Mouse (Mus musculus) cerebellum, adult 2 months (tissue): Measurements from ENCODE around the gene Med16. TPM values are rescaled to one million over a fixed set of nuclear protein-coding genes. Genes with fewer than 3 reads are reported as not detected.
A peak's percentile ranks its signal among the peaks of the same experiment; 100 is the strongest.

Experiments
- DNase-seq, 2 experiments: peaks; one replicate each; pipeline ENCODE4 v3.0.0; 2021
- H3K27ac ChIP-seq: fragments of 200-500 bp; 2 replicates; pipeline ENCODE4 v1.5.1; 2012; ENCODE audit warnings: low read length, control low read depth, inconsistent platforms; ENCODE audit not compliant: insufficient read depth
- H3K27me3 ChIP-seq: fragments of 200-500 bp; 2 replicates; pipeline ENCODE4 v1.6.1; 2012; ENCODE audit warnings: inconsistent platforms, mild to moderate bottlenecking, low read length, moderate library complexity; ENCODE audit not compliant: control insufficient read depth, insufficient read depth
- H3K4me1 ChIP-seq: fragments of 200-500 bp; 2 replicates; pipeline ENCODE4 v1.6.1; 2011; ENCODE audit warnings: low read length; ENCODE audit not compliant: control insufficient read depth, insufficient read depth
- H3K4me3 ChIP-seq: fragments of 200-500 bp; replicated peaks from 2 replicates; pipeline ENCODE3; 2011; ENCODE audit warnings: mild to moderate bottlenecking, low read depth, low read length, control low read depth; ENCODE audit not compliant: insufficient read depth
- CTCF ChIP-seq: fragments of 200-500 bp; IDR thresholded peaks from 2 replicates; pipeline ENCODE4 v1.5.1; 2011; ENCODE audit warnings: low read depth, mild to moderate bottlenecking, control low read depth, low read length, moderate library complexity, borderline replicate concordance; ENCODE audit not compliant: insufficient read depth
- POLR2A ChIP-seq: fragments of 200-500 bp; IDR thresholded peaks from 2 replicates; pipeline ENCODE4 v1.6.1; 2011; ENCODE audit warnings: low read length, control low read depth, borderline replicate concordance; ENCODE audit not compliant: insufficient read depth
- WGBS: fragments of 180-500 bp; shearing (Covaris S2); methylation state at CpG from one replicate; pipeline ENCODE4 v1.1.7; 2018; 5-methylcytosine and 5-hydroxymethylcytosine counted together
- polyA plus RNA-seq: library from polyadenylated mRNA; depleted of rRNA; stranded (reverse); fragments of >200 nt; gene quantifications from 2 replicates; pipeline ENCODE4 v1.2.3, GENCODE M21; 2012

Med16 gene
- polyA plus RNA-seq, 1 experiment = 46.5 TPM

DNA sequence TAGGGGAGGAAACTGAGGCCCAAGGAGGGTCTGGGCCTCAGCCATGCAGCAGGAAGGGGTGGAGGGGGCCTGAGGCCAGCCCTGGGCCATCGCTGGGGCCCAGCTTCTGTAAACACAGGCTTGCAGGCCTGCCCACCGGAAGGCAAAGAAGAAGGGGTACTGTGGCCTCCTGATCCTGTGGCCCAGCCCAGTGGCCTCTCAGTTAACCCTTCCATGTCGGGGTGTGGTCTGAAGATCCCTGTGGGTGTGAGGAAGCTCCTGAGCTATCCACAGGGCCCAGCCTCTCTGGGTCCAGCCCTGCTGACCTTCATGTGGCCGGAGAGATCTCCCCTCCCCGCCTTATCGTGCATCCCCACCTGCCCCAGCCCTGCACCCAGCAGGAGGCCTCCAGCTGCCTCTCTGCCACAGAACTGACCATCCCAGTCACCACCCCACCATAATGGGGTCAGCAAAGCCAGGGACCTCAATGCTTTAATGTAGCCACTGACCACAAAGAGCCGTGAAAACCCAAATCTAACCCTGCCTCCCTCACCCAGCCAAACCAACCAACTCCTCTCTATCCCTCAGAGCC lies 38.1 kb upstream of the Med16 start:
- H3K4me1 ChIP-seq = peaks cover 5% of the 10 kb centered on the region
- TF ChIP-seq POLR2A (no peak), CTCF (no peak)
- H3K27me3 ChIP-seq = no peaks in the 10 kb centered on the region
- no peak overlapping the region for H3K4me3 ChIP-seq
- no peak for DNase-seq
- no peak overlapping the region for H3K27ac ChIP-seq
- WGBS = 70% methylated on average over 7 of the region's 7 CpGs

DNA sequence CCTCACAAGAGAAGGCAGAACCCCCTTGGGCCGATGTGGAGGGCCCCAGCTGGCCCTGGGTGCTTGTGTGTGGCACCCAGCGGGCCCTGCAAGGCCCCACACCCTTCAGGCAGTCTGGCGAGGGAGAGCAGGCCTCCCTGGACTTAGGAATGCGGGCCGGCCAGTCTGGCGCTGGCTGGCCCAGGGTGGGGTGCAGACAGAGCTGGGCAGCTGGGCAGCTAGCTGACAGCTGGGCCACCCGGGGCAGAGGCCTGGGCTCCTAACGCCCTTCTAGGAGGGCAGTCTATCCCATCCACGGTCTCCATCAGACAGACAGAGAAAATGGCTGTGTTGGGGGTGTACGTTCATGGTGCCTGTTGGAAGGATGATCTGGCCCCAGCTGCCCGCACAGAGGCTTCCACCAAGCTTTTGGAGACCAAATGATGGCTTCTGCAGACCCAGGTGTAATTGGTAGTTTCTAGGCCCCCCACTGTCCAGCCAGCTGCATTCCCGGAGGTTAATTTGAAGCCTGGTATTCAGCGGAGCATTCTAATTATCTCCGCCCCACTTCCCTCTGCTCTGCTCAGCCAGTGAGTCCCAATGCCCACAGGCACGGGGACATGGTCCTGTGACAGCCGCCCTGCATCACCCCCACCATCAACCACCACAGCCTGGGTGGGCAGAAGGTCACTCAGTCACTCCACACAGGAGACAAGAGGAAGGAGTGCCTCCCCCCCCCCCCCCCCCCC lies 36.9 kb upstream of the Med16 start:
- peaks cover 5% of the 10 kb centered on the region for H3K4me1 ChIP-seq
- no peaks in the 10 kb centered on the region for H3K27me3 ChIP-seq
- DNase-seq = no peak
- no peak overlapping the region for H3K27ac ChIP-seq
- no peak for TF ChIP-seq CTCF
- TF ChIP-seq POLR2A = no peak
- no peak overlapping the region for H3K4me3 ChIP-seq
- WGBS = 37% methylated on average over 16 of the region's 16 CpGs

GRCm38 (mm10) chr10:79943471-79943901 lies 34.8 kb upstream of the Med16 start:
- DNase-seq = no peak
- WGBS = 79% methylated on average over 9 of the region's 9 CpGs
- no peak overlapping the region for H3K4me3 ChIP-seq
- no peaks in the 10 kb centered on the region for H3K27me3 ChIP-seq
- peaks cover 5% of the 10 kb centered on the region for H3K4me1 ChIP-seq
- no peak overlapping the region for H3K27ac ChIP-seq
- no peak for TF ChIP-seq POLR2A
- TF ChIP-seq CTCF = no peak

DNA sequence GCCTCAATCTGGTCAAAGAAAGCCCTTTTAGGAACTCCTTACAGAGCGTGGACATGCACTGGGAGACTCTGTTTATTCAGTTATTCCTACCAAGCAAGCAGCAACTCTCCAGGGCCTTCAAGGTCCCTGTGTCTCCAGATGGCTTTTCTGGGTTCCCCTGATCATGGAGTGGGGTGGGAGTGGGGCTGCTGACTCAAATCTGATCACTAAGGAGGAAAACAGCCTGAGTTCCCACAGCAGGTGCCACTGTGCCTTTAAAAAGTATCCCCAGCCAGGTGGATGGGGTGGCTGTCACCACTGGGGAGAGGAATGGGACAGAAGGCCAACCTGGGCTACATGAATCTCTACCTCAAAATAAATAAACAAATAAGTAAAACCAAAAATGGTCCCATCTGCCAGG lies 34.3 kb upstream of the Med16 start:
- peaks cover 10% of the 10 kb centered on the region for H3K4me1 ChIP-seq
- H3K27me3 ChIP-seq = no peaks in the 10 kb centered on the region
- no peak overlapping the region for H3K4me3 ChIP-seq
- TF ChIP-seq CTCF (no peak), POLR2A (no peak)
- DNase-seq = no peak
- WGBS = 91% methylated on average over 1 of the region's 1 CpGs
- no peak overlapping the region for H3K27ac ChIP-seq

DNA sequence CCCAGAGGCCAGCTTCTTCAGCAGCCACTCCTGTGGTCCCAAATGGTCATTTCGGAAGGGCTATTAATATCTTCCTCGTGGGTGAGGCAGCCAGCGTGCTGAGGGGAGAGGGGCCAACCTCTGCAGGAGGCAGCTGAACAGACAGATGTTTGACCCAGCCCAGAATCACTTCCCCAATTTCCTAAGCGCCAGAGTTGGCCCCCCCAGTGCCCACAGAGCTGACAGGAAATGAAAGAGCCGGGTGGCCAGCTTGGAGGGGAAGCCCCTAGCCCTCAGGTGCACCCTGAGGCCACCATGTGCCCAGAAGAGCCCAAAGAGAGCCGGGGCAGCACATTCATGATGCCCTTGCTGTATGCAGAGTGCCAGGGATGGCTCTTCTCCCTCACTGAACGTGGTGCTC lies 32.0 kb upstream of the Med16 start:
- no peak for TF ChIP-seq POLR2A
- no peak for TF ChIP-seq CTCF
- 43% methylated on average over 7 of the region's 7 CpGs for WGBS
- no peaks in the 10 kb centered on the region for H3K27me3 ChIP-seq
- H3K27ac ChIP-seq = no peak overlapping the region
- no peak for DNase-seq
- H3K4me3 ChIP-seq = no peak overlapping the region
- H3K4me1 ChIP-seq = peaks cover 20% of the 10 kb centered on the region

DNA sequence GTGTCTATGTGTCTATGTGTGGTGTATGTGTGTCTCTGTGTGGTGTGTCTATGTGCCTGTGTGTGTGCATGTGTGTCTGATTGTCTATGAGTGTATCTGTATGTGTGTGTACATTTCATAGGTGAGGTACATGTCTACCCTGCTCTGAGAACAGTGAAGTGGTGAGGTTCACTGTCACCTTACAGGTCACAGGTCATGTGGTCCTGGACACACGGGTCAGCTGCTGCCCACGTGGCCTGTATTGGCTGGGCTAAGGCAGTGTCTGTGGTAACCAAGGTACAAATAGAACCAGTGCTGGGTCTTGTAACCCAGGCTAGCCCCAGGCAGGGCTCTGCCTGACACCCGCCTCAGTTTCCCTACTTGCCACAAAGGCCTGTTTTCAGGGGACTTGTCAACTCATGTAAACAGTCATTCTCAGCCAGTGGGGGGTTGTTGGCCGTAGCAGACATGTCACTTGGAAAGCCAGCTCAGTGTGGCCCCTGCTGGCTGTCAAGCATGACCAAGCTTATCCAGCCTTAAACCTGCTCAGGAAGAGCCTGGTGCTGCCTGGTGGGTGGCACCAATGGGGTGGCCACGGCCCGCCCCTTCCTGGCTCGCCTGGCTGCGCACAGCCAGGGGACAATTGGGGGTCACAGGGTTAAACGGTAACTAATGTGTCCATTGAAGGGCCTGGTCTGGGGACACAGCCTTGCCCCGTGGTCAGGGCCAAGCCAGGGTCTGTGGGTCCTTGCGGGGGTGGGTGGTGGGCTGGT lies 29.2 kb upstream of the Med16 start:
- TF ChIP-seq POLR2A (no peak), CTCF (no peak)
- Histone ChIP-seq H3K27me3 (no peaks in the 10 kb centered on the region), H3K4me3 (no peak overlapping the region), H3K4me1 (peaks cover 45% of the 10 kb centered on the region), H3K27ac (no peak overlapping the region)
- WGBS = 50% methylated on average over 11 of the region's 11 CpGs
- no peak for DNase-seq

- Histone ChIP-seq H3K4me3 (no peak overlapping the region), H3K27ac (no peak overlapping the region), H3K4me1 (peaks cover 54% of the 10 kb centered on the region), H3K27me3 (no peaks in the 10 kb centered on the region)
- 3% methylated on average over 27 of the region's 27 CpGs for WGBS
- DNase-seq = peak; percentile 74 to 76
- TF ChIP-seq CTCF (no peak), POLR2A (no peak)
These were observed 28.3 kb upstream of the Med16 start for GRCm38 (mm10) chr10:79936911-79937441.

- Histone ChIP-seq H3K27ac (no peak overlapping the region), H3K27me3 (no peaks in the 10 kb centered on the region), H3K4me3 (no peak overlapping the region), H3K4me1 (peaks cover 60% of the 10 kb centered on the region)
- 48% methylated on average over 10 of the region's 10 CpGs for WGBS
- no peak for DNase-seq
- TF ChIP-seq CTCF (no peak), POLR2A (no peak)
These were observed 27.7 kb upstream of the Med16 start for GRCm38 (mm10) chr10:79936284-79936910.
